Mouse (Mus musculus) stomach, embryonic 14.5 days (tissue): ENCODE results near the gene Gpatch8. TPM values are rescaled to one million over a fixed set of nuclear protein-coding genes. Genes with fewer than 3 reads are reported as not detected.

Experiments used
- ATAC-seq: fragments of 200-750 bp; cut with Nextera tagmentation; 2 replicates; pipeline ENCODE4 v1.8.0; 2017; ENCODE audit warnings: low read depth, moderate TSS enrichment; ENCODE audit not compliant: insufficient number of reproducible peaks, insufficient read depth, low FRiP score
- H3K27ac ChIP-seq: fragments of 300-500 bp; sonication (generic); 2 replicates; pipeline ENCODE4 v1.5.1; 2014; ENCODE audit warnings: mild to moderate bottlenecking, low read length, moderate library complexity, mixed read lengths
- H3K27me3 ChIP-seq: fragments of 300-500 bp; sonication (generic); 2 replicates; pipeline ENCODE4 v1.6.1; 2014; ENCODE audit warnings: low read length, control low read depth, mixed read lengths; ENCODE audit not compliant: control insufficient read depth, insufficient read depth
- H3K36me3 ChIP-seq: fragments of 300-500 bp; sonication (generic); 2 replicates; pipeline ENCODE4 v1.6.1; 2014; ENCODE audit warnings: mild to moderate bottlenecking, control low read depth, low read length, moderate library complexity, mixed read lengths; ENCODE audit not compliant: control insufficient read depth, insufficient read depth
- H3K4me1 ChIP-seq: fragments of 300-500 bp; sonication (generic); 2 replicates; pipeline ENCODE4 v1.6.1; 2014; ENCODE audit warnings: low read length, control low read depth, mixed read lengths; ENCODE audit not compliant: control insufficient read depth, insufficient read depth
- H3K4me2 ChIP-seq: fragments of 300-500 bp; sonication (generic); replicated peaks from 2 replicates; pipeline ENCODE4 v1.6.1; 2014; ENCODE audit warnings: low read depth, low read length, control low read depth
- H3K4me3 ChIP-seq: fragments of 300-500 bp; sonication (generic); 2 replicates; pipeline ENCODE4 v1.5.1; 2014; ENCODE audit warnings: low read depth, low read length, control low read depth
- H3K9ac ChIP-seq: fragments of 300-500 bp; sonication (generic); replicated peaks from 2 replicates; pipeline ENCODE4 v1.6.1; 2014; ENCODE audit warnings: low read depth, mild to moderate bottlenecking, control low read depth, low read length, moderate library complexity, mixed read lengths
- H3K9me3 ChIP-seq: fragments of 300-500 bp; sonication (generic); 2 replicates; pipeline ENCODE4 v1.6.1; 2016; ENCODE audit warnings: low read depth, low read length, control low read depth; ENCODE audit not compliant: control insufficient read depth
- WGBS: fragments of 180-500 bp; shearing (Covaris S2); extraction: QIAGEN DNeasy Blood & Tissue Kit; methylation state at CpG from one replicate; pipeline ENCODE4 v1.1.7; 2014; 5-methylcytosine and 5-hydroxymethylcytosine counted together
- polyA plus RNA-seq: library from polyadenylated mRNA; unstranded; fragments of >200 nt; fragmentation: Nextera tagmentation; extraction: Ambion mirVana; gene quantifications from 2 replicates; pipeline ENCODE4 v1.2.1, GENCODE M21; 2014

Gene Gpatch8
- polyA plus RNA-seq, 1 experiment from 2014 or later, result 64.7 TPM

DNA sequence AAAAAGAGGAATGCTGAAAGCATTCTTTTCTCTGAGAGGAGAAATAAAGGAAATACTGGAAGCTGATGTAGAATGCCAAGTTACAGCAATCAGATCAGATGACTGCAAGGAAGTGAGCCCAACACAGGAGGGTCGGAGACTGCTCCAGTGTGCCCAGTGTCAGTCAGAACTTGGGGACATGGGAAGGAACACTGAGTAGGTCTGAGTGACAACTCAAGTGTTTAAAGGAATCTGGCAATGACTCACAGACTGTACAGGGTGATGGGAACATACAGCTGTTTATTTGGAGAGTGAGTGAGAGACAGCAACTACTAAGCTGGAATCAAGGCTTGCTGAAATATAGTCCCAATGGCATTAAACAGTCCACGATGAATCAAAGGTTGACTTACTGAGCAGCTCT is 60.0 kb downstream of the Gpatch8 start:
- Histone ChIP-seq H3K9ac (no peak overlapping the region), H3K4me2 (no peak overlapping the region), H3K9me3 (no peaks in the 10 kb centered on the region), H3K4me1 (no peaks in the 10 kb centered on the region), H3K27me3 (no peaks in the 10 kb centered on the region), H3K36me3 (peaks cover 34% of the 10 kb centered on the region), H3K27ac (no peak overlapping the region), H3K4me3 (no peak overlapping the region)
- no peak for ATAC-seq
- 90% methylated on average over 2 of the region's 2 CpGs for WGBS

DNA sequence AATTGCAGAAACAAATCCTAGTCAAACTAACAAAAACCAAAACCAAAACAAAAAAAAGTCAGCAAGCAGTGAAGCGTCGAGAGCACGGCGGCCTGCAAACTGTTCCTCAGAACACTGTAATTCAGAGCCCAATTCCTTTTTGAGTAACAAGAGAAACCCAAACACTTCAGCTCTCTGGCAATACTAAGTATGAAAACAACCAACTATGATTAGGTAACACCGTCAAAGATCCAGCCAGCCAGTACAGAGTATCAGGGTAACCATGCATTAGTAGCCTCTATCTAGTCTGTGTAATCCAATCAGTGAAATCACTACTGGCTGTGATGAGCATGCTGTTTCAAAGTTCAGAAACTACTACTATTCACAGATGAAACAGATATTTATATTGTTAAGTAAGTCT is 60.5 kb downstream of the Gpatch8 start:
- H3K9me3 ChIP-seq, result no peaks in the 10 kb centered on the region
- H3K27me3 ChIP-seq, result no peaks in the 10 kb centered on the region
- H3K4me1 ChIP-seq, result no peaks in the 10 kb centered on the region
- H3K9ac ChIP-seq, result no peak overlapping the region
- WGBS, result 95% methylated on average over 5 of the region's 5 CpGs
- H3K4me2 ChIP-seq, result no peak overlapping the region
- H3K36me3 ChIP-seq, result peaks cover 34% of the 10 kb centered on the region
- ATAC-seq, result no peak
- no peak overlapping the region for H3K27ac ChIP-seq
- no peak overlapping the region for H3K4me3 ChIP-seq

DNA sequence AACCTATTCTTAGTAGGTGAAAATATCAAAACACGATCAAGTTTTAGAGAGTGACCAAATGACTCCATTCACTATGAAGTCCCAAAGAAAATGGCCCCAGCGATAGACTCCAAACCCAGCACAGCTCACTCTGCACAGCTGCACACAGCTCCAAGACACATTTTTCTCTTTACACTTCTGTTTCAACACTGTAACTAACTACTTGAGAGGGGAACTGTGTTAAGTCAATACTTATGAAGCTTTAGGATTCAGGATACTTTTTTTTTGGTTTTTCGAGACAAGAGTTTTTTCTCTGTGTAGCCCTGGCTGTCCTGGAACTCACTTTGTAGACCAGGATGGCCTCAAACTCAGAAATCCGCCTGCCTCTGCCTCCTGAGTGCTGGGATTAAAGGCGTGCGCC is 61.1 kb downstream of the Gpatch8 start:
- Histone ChIP-seq H3K36me3 (peaks cover 34% of the 10 kb centered on the region), H3K9ac (no peak overlapping the region), H3K27ac (no peak overlapping the region), H3K4me3 (no peak overlapping the region), H3K9me3 (no peaks in the 10 kb centered on the region), H3K4me2 (no peak overlapping the region), H3K27me3 (no peaks in the 10 kb centered on the region), H3K4me1 (no peaks in the 10 kb centered on the region)
- WGBS, result 99% methylated on average over 6 of the region's 6 CpGs
- ATAC-seq, result no peak

DNA sequence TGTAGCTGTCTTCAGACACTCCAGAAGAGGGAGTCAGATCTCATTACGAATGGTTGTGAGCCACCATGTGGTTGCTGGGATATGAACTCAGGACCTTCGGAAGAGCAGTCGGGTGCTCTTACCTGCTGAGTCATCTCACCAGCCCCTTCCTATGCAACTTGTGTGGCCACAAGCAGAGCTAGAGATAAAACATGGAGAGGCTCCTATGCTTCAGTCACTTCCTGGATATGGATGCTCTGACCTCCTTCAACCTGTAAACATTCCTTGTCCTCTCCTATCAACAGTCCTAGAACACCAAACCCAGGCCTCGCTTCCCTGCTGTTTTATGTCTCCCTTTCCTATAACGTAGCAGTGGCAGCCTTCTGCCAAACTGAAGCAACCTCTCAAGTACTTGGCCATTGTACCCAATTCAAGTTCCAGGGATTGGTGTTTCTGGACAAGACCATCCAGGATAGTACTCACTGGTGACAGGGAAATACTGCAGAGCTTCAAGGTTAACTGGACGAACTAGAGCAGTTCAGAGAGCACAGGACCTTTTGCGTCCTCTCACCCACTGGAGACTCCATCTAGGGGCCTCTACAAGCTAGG is 62.0 kb downstream of the Gpatch8 start:
- Histone ChIP-seq H3K9me3 (no peaks in the 10 kb centered on the region), H3K4me3 (no peak overlapping the region), H3K9ac (no peak overlapping the region), H3K27ac (no peak overlapping the region), H3K4me2 (no peak overlapping the region), H3K4me1 (no peaks in the 10 kb centered on the region), H3K27me3 (no peaks in the 10 kb centered on the region), H3K36me3 (peaks cover 24% of the 10 kb centered on the region)
- ATAC-seq, result no peak
- WGBS, result 82% methylated on average over 7 of the region's 7 CpGs

DNA sequence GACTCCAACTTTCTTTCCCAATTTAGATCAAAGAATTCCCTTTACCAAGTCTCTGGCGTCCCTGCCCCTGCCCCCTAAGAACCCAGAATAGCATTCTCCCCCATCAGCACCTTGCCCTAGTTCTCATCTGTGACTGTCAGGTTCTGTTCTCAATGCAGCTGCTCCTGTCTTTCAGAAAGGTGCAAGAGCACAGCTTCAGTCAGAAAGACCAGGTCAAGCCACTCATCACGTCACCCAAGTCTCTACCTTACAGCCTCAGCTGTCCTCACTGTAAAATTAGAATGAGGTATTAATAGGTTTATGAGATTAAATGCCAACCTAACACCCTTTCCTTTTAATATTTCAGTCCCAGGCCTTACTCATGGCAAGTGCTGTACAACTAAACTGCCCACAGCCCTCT is 63.0 kb downstream of the Gpatch8 start:
- Histone ChIP-seq H3K36me3 (peaks cover 15% of the 10 kb centered on the region; the same call in 1 of the 2 replicates), H3K4me3 (no peak overlapping the region), H3K4me1 (no peaks in the 10 kb centered on the region), H3K27me3 (no peaks in the 10 kb centered on the region), H3K9me3 (no peaks in the 10 kb centered on the region), H3K4me2 (no peak overlapping the region), H3K9ac (no peak overlapping the region), H3K27ac (no peak overlapping the region)
- no peak for ATAC-seq
- 90% methylated on average over 2 of the region's 2 CpGs for WGBS

DNA sequence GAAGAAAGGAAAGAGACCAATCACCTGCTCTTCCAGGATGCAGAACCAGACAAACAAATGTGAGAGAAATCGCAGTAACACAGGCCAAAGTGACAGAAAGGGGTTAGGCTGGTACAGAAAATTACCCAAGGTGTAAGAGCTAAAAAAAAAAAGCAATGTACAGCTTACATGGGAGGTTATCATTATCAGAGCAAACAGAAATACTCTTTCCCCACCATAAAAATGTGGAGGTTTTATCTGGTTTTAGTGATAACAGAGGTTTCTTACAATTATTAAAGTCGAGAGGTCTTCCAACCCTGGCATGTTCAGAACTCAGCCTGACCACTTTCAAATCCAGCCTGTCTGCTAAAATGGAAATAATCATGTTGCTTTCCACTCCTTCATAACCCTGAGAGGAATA is 68.3 kb downstream of the Gpatch8 start:
- H3K4me3 ChIP-seq, result no peak overlapping the region
- no peak for ATAC-seq
- H3K9ac ChIP-seq, result no peak overlapping the region
- H3K4me2 ChIP-seq, result no peak overlapping the region
- H3K27ac ChIP-seq, result no peak overlapping the region
- no peaks in the 10 kb centered on the region for H3K9me3 ChIP-seq
- H3K4me1 ChIP-seq, result no peaks in the 10 kb centered on the region
- peaks cover 17% of the 10 kb centered on the region for H3K36me3 ChIP-seq
- 75% methylated on average over 2 of the region's 2 CpGs for WGBS
- H3K27me3 ChIP-seq, result no peaks in the 10 kb centered on the region

DNA sequence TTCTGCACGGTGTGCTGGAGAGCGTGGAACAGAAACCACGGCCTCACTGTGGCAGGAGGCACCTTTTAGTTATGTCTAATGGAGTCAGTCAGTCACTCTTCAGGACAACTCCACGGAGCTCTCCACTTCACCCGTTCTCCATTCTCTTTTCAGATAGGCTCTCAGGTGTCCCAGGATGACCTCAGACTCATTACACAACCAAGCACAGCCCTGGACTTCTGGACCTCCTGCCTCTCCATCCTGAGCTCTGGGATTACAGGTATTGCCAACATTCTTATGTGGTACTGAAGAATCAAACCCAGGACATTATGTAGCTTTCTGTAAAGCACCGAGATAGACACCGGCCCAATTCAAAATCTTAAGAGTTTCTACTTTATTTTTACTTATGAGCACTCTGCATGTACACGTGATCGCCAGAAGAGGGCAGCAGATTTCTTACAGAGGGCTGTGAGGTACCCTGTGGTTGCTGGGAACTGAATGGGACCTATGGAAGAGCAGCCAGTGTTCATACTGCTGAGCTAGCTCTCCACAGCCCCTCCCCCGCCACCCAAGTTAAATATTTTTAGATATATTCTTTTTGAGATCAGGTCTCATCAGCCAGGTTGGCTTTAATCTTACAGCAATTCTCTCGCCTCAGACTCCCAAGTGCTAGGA is 69.3 kb downstream of the Gpatch8 start:
- Histone ChIP-seq H3K4me2 (no peak overlapping the region), H3K27ac (no peak overlapping the region), H3K4me1 (no peaks in the 10 kb centered on the region), H3K4me3 (no peak overlapping the region), H3K36me3 (peaks cover 21% of the 10 kb centered on the region), H3K27me3 (no peaks in the 10 kb centered on the region), H3K9ac (no peak overlapping the region), H3K9me3 (no peaks in the 10 kb centered on the region)
- no peak for ATAC-seq
- WGBS, result 68% methylated on average over 11 of the region's 11 CpGs

DNA sequence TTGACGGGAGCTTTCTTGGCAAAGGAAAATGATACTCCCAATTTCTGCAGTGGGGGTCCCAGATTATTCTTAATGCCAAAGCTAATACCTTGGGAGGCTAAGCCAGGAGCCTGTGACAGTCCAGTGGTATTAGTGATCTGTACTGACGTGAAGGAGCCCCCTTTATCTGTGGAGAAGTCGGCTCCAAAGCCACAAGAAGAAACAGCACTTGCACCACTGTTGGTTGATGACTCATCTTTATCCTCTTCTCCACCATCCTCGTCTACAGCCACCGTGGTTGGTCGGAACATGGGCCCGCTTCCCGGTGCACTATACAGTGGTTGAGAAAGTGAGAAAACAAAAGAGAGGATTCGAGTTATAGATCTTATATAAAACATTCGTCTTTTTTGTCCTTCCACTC is 74.4 kb downstream of the Gpatch8 start:
- H3K27me3 ChIP-seq, result no peaks in the 10 kb centered on the region
- no peak overlapping the region for H3K4me3 ChIP-seq
- WGBS, result 94% methylated on average over 10 of the region's 10 CpGs
- H3K9me3 ChIP-seq, result no peaks in the 10 kb centered on the region
- H3K36me3 ChIP-seq, result peaks cover 64% of the 10 kb centered on the region
- no peak overlapping the region for H3K9ac ChIP-seq
- no peaks in the 10 kb centered on the region for H3K4me1 ChIP-seq
- H3K27ac ChIP-seq, result no peak overlapping the region
- no peak overlapping the region for H3K4me2 ChIP-seq
- no peak for ATAC-seq

DNA sequence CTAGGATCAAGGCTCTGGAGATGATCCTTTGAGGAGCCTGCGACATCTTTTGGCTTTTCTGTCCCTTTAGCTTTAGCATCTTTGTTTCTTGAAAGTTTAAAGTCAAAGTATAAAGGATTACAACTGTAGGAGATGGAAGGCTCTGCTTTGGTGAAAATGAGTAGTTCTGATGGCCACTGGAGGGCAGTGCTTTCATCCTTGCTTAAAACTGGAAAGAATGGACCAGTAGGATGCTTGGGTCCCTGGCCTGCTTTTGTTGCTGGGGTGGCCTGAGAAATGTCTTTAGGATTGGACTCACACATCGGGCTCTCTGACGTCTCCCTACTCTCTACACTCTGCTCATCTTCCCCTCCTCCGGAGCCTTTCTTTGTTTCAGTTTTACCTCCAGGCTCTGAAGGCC is 75.3 kb downstream of the Gpatch8 start:
- 88% methylated on average over 4 of the region's 4 CpGs for WGBS
- H3K27me3 ChIP-seq, result no peaks in the 10 kb centered on the region
- ATAC-seq, result no peak
- H3K27ac ChIP-seq, result no peak overlapping the region
- no peak overlapping the region for H3K9ac ChIP-seq
- no peak overlapping the region for H3K4me3 ChIP-seq
- no peaks in the 10 kb centered on the region for H3K4me1 ChIP-seq
- H3K4me2 ChIP-seq, result no peak overlapping the region
- H3K9me3 ChIP-seq, result no peaks in the 10 kb centered on the region
- H3K36me3 ChIP-seq, result peaks cover 56% of the 10 kb centered on the region
